Mouse (Mus musculus): ENCODE data around the gene Tmem59l. TPM values are rescaled to one million over a fixed set of nuclear protein-coding genes. Genes with fewer than 3 reads are reported as not detected.

The Tmem59l gene
- polyA plus RNA-seq (2012; rRNA removed) = 10.5 and 12.2 TPM in 2 replicates

- DNase-seq = no peak
- TF ChIP-seq POLR2A (IDR thresholded peaks at IDR 0.05; ENCODE audit: borderline replicate concordance, extremely low read depth, low read depth, low read length) (no peak), CTCF (IDR thresholded peaks at IDR 0.05; ENCODE audit: insufficient read depth, low read length) (no peak)
- Histone ChIP-seq H3K4me3 (replicated peaks; ENCODE audit: extremely low read depth, low read depth, low read length) (no peak within 1 kb of the TSS), H3K4me1 (ENCODE audit: control insufficient read depth, insufficient read depth, low read length) (peaks cover 13% of the 10 kb centered on the region)
- 20% methylated on average over 33 of the region's 33 CpGs for WGBS
Observed at GRCm38 (mm10) chr8:70486941-70487520, at the start of gene Tmem59l. Gene Tmem59l (minus strand): TSS chr8:70487358.

GRCm38 (mm10) chr8:70535701-70536100 is 48.5 kb upstream of the Tmem59l start:
- TF ChIP-seq POLR2A (IDR thresholded peaks at IDR 0.05; ENCODE audit: borderline replicate concordance, extremely low read depth, low read depth, low read length) (no peak), CTCF (IDR thresholded peaks at IDR 0.05; ENCODE audit: insufficient read depth, low read length) (no peak)
- WGBS = 85% methylated on average over 2 of the region's 2 CpGs
- Histone ChIP-seq H3K4me3 (replicated peaks; ENCODE audit: extremely low read depth, low read depth, low read length) (no peak overlapping the region), H3K4me1 (ENCODE audit: control insufficient read depth, insufficient read depth, low read length) (peaks cover 8% of the 10 kb centered on the region; the same call in 1 of the 2 replicates)
- no peak for DNase-seq

- Histone ChIP-seq H3K4me1 (ENCODE audit: control insufficient read depth, insufficient read depth, low read length) (peaks cover 4% of the 10 kb centered on the region; the same call in 1 of the 2 replicates), H3K4me3 (replicated peaks; ENCODE audit: extremely low read depth, low read depth, low read length) (no peak overlapping the region)
- no peak for DNase-seq
- TF ChIP-seq CTCF (IDR thresholded peaks at IDR 0.05; ENCODE audit: insufficient read depth, low read length) (no peak), POLR2A (IDR thresholded peaks at IDR 0.05; ENCODE audit: borderline replicate concordance, extremely low read depth, low read depth, low read length) (no peak)
- 68% methylated on average over 3 of the region's 3 CpGs for WGBS
Observed at GRCm38 (mm10) chr8:70535221-70535620, 48.1 kb upstream of the Tmem59l start.

GRCm38 (mm10) chr8:70534281-70534680 is 47.1 kb upstream of the Tmem59l start:
- TF ChIP-seq POLR2A (IDR thresholded peaks at IDR 0.05; ENCODE audit: borderline replicate concordance, extremely low read depth, low read depth, low read length) (no peak), CTCF (IDR thresholded peaks at IDR 0.05; ENCODE audit: insufficient read depth, low read length) (no peak)
- H3K4me3 ChIP-seq (replicated peaks; ENCODE audit: extremely low read depth, low read depth, low read length) = no peak overlapping the region
- 91% methylated on average over 12 of the region's 12 CpGs for WGBS
- peaks cover 3% of the 10 kb centered on the region; the same call in 1 of the 2 replicates for H3K4me1 ChIP-seq (ENCODE audit: control insufficient read depth, insufficient read depth, low read length)
- no peak for DNase-seq

GRCm38 (mm10) chr8:70530314-70530713 is 43.2 kb upstream of the Tmem59l start:
- TF ChIP-seq POLR2A (IDR thresholded peaks at IDR 0.05; ENCODE audit: borderline replicate concordance, extremely low read depth, low read depth, low read length) (no peak), CTCF (IDR thresholded peaks at IDR 0.05; ENCODE audit: insufficient read depth, low read length) (no peak)
- WGBS = 92% methylated on average over 2 of the region's 2 CpGs

GRCm38 (mm10) chr8:70529741-70530161 is 42.6 kb upstream of the Tmem59l start:
- WGBS = 81% methylated on average over 3 of the region's 3 CpGs
- H3K4me1 ChIP-seq (ENCODE audit: control insufficient read depth, insufficient read depth, low read length) = peaks cover 3% of the 10 kb centered on the region
- no peak overlapping the region for H3K4me3 ChIP-seq (replicated peaks; ENCODE audit: extremely low read depth, low read depth, low read length)
- no peak for DNase-seq
- TF ChIP-seq POLR2A (IDR thresholded peaks at IDR 0.05; ENCODE audit: borderline replicate concordance, extremely low read depth, low read depth, low read length) (no peak), CTCF (IDR thresholded peaks at IDR 0.05; ENCODE audit: insufficient read depth, low read length) (no peak)

More at GRCm38 (mm10) chr8:70530314-70530713, 43.2 kb upstream of the Tmem59l start:
- no peak overlapping the region for H3K4me3 ChIP-seq (replicated peaks; ENCODE audit: extremely low read depth, low read depth, low read length)
- DNase-seq = no peak
- H3K4me1 ChIP-seq (ENCODE audit: control insufficient read depth, insufficient read depth, low read length) = peaks cover 3% of the 10 kb centered on the region

GRCm38 (mm10) chr8:70529299-70529698 is 42.1 kb upstream of the Tmem59l start:
- TF ChIP-seq CTCF (IDR thresholded peaks at IDR 0.05; ENCODE audit: insufficient read depth, low read length) = no peak
- TF ChIP-seq POLR2A (IDR thresholded peaks at IDR 0.05; ENCODE audit: borderline replicate concordance, extremely low read depth, low read depth, low read length) = no peak
- peaks cover 3% of the 10 kb centered on the region for H3K4me1 ChIP-seq (ENCODE audit: control insufficient read depth, insufficient read depth, low read length)
- DNase-seq = no peak
- no peak overlapping the region for H3K4me3 ChIP-seq (replicated peaks; ENCODE audit: extremely low read depth, low read depth, low read length)
- WGBS = 57% methylated on average over 5 of the region's 5 CpGs

GRCm38 (mm10) chr8:70528182-70528797 is 41.1 kb upstream of the Tmem59l start:
- Histone ChIP-seq H3K4me1 (ENCODE audit: control insufficient read depth, insufficient read depth, low read length) (peaks cover 7% of the 10 kb centered on the region), H3K4me3 (replicated peaks; ENCODE audit: extremely low read depth, low read depth, low read length) (peak overlapping the region; percentile 92)
- TF ChIP-seq CTCF (IDR thresholded peaks at IDR 0.05; ENCODE audit: insufficient read depth, low read length) (no peak), POLR2A (IDR thresholded peaks at IDR 0.05; ENCODE audit: borderline replicate concordance, extremely low read depth, low read depth, low read length) (no peak)
- no peak for DNase-seq
- WGBS = 14% methylated on average over 13 of the region's 13 CpGs

GRCm38 (mm10) chr8:70527512-70528181 is 40.5 kb upstream of the Tmem59l start, which contains the start of the genes Fkbp8 and Kxd1:
Gene Fkbp8 (plus strand): TSS chr8:70527724.
Gene Kxd1 (minus strand): TSS chr8:70527956.
- TF ChIP-seq CTCF (IDR thresholded peaks at IDR 0.05; ENCODE audit: insufficient read depth, low read length) (no peak), POLR2A (IDR thresholded peaks at IDR 0.05; ENCODE audit: borderline replicate concordance, extremely low read depth, low read depth, low read length) (peak; percentile 65; the same call in 1 of the 2 replicates)
- Histone ChIP-seq H3K4me1 (ENCODE audit: control insufficient read depth, insufficient read depth, low read length) (peaks cover 8% of the 10 kb centered on the region), H3K4me3 (replicated peaks; ENCODE audit: extremely low read depth, low read depth, low read length) (peak within 1 kb of the TSS; percentile 97)
- WGBS = 1% methylated on average over 59 of the region's 61 CpGs
- peak; percentile 99 for DNase-seq
